Mouse (Mus musculus) urinary bladder, postnatal 10 days (tissue): ENCODE measurements around the gene Adam33.

Experiments
- DNase-seq: peaks from one replicate; pipeline ENCODE4 v3.0.0; 2022; ENCODE audit warnings: low spot score

Gene Adam33

GRCm38 (mm10) chr2:131026941-131027340 lies 36.7 kb downstream of the Adam33 start:
- DNase-seq, result no peak

GRCm38 (mm10) chr2:131025230-131025629 lies 38.4 kb downstream of the Adam33 start:
- DNase-seq, result no peak

GRCm38 (mm10) chr2:131010566-131010965 lies 53.0 kb downstream of the Adam33 start:
- no peak for DNase-seq

GRCm38 (mm10) chr2:131009123-131009522 lies 54.5 kb downstream of the Adam33 start:
- DNase-seq, result no peak
